Mouse (Mus musculus) Muller cell, postnatal 12 days (primary cell): Measurements from ENCODE around the gene Twf1.
A peak's percentile ranks its signal among the peaks of the same experiment; 100 is the strongest.

Experiments used
- DNase-seq: peaks from one replicate; pipeline ENCODE4 v3.0.0-alpha.2; 2015; ENCODE audit errors: inconsistent ontology term

Gene Twf1

GRCm38 (mm10) chr15:94572746-94573145 is 16.9 kb downstream of the Twf1 start:
- no peak for DNase-seq

- DNase-seq, result peak; percentile 25
Measured at GRCm38 (mm10) chr15:94571501-94571900, 18.2 kb downstream of the Twf1 start.

GRCm38 (mm10) chr15:94568496-94569182 is 21.1 kb downstream of the Twf1 start:
- no peak for DNase-seq

- DNase-seq, result no peak
Measured at GRCm38 (mm10) chr15:94565854-94566253, 23.8 kb downstream of the Twf1 start.

DNA sequence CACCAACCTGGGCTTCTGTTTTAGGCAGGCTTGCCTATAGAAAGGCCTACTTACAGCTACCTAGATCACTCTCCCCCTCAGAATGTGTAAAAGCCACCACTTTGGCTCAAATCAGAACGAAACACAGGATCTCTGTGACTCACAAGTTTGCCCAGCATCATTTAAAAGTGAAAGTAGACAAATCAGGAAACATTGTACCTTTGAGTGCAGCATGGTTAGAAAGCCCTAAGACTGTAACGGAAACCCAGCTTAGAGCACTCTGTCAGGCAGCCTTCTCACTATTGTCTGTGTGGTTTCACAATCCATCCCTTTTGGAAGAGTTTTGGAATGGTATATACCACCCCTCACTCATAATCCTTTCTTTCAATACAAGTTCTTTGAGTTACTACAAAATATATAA is 24.8 kb downstream of the Twf1 start:
- no peak for DNase-seq

- DNase-seq, result no peak
Measured at GRCm38 (mm10) chr15:94558895-94559656, 30.6 kb downstream of the Twf1 start.

DNA sequence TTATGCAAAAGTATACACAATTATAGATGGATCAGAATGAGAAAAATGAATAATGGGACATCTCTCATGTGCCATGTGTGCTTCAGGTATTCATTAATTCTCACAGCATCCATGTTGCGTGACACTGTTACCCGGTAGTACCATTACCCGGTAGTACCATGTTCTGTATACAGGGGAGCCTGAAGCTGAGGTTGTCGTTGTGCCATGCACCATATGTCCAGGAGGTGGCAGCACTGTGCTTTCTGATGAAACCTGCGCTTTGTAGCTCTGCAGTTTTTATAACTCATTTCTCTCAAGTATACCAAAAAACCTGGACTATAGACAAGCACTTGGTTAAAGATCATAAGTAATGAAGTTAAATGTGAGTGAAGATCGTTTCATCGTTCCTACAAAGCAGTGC is 32.2 kb downstream of the Twf1 start:
- peak; percentile 69 for DNase-seq

DNA sequence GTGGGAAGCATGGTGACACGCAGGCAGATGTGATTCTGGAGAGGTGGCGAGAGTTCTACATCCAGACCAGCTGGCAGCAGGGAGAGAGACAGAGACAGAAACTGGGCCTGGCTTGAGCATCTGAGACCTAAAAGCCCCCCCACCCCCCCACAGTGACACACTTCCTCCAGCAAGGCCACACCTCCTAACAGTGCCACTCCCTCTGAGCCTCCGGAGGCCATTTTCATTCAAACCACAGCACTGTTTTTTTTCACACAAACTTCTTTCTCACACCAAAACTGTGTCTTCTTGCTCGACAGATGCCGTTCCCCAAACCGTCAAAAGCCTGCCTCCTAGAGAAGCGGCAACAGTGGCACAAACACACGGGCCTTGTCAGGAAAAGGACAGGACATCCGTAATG is 36.2 kb downstream of the Twf1 start:
- DNase-seq, result no peak

DNA sequence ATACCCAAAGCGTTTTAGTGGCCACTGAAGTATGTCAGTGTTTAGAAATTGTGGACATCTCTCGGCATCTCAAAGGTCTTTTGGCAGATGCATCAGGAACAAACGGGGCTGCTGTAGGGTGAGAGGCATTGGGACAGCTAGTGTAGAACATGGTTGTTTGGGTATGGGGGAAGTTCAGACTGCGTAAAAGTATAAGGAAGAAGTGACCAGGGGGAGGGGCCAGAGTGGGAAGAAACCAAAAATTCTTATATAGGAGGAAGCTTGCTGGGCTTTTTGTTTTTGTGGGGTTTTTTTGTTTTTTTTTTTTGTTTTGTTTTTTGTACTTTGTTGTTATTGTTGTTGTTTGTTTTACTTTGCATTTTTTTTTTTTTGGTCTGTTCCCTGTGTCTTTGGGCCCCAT is 44.8 kb downstream of the Twf1 start:
- no peak for DNase-seq

- peak; percentile 4 for DNase-seq
Measured at GRCm38 (mm10) chr15:94544052-94544636, 45.5 kb downstream of the Twf1 start.

GRCm38 (mm10) chr15:94543409-94544051 is 46.2 kb downstream of the Twf1 start, which contains the start of the genes Pus7l and Irak4:
Gene Pus7l (minus strand): TSS chr15:94543547.
Gene Irak4 (plus strand): TSS chr15:94543643.
- DNase-seq, result peak; percentile 96

GRCm38 (mm10) chr15:94542567-94543408 is 46.9 kb downstream of the Twf1 start:
- DNase-seq, result no peak

- no peak for DNase-seq
Measured at GRCm38 (mm10) chr15:94539296-94539695, 50.4 kb downstream of the Twf1 start.

GRCm38 (mm10) chr15:94535521-94535920 is 54.2 kb downstream of the Twf1 start:
- no peak for DNase-seq

GRCm38 (mm10) chr15:94532956-94533355 is 56.7 kb downstream of the Twf1 start:
- peak; percentile 38 for DNase-seq

GRCm38 (mm10) chr15:94532306-94532705 is 57.4 kb downstream of the Twf1 start:
- DNase-seq, result no peak

DNA sequence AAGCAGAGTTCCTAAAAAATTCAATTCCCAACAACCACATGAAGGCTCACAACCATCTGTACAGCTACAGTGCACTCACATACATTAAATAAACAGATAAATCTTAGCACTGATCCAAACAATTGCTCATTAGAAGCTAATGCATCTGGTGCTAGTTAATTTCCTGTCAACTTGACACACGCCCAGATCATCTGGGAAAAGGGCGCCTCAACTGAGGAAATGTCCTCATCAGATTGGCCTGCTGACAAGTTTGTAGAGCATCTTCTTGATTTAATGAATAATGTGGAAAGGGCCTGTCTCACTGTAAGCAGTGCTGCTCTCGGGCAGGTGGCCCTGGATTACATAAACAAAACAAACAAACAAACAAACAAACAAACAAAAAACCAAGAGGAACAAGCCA is 59.2 kb downstream of the Twf1 start:
- no peak for DNase-seq
